Mouse (Mus musculus) mature B cell (primary cell): Measurements from ENCODE around the gene Gnas.

Experiments
- in situ Hi-C: fragments of 300-500 bp; cut with MboI; formaldehyde crosslinking; loops from 2 replicates; pipeline ENCODE4 v1.14.3; 2019

Gene Gnas

GRCm38 (mm10) chr2:174284011-174284410 lies at the start of gene Gnas:
TSS of gene Gnas (plus strand) at chr2:174284320.
- in situ Hi-C loops: loop anchor here (25.0 kb wide), 1 partner anchor 697 kb away; the partner anchor contains the start of gene Ankrd60

GRCm38 (mm10) chr2:174242431-174242830 lies 41.7 kb upstream of the Gnas start:
- in situ Hi-C loops: no loop called here

DNA sequence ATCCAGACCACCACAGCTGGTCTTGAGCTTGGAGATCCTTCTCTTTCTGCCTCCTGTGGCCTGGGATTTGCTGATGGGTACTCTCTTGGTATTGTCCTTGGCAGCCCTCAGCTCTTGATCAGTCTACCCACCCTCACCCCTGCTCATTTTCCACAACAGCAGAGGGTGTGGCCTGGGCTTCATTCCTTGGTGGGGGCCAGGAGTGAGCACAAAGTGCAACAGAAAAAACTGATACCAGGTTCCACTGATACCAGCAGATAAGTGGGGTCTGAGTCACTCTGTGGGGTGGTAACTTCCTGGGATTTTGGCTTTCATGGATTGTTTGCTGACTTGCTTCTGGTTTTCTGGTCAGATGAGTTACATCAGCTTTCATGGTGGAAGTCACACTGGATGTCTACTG lies 32.2 kb upstream of the Gnas start:
- in situ Hi-C loops: no loop called here

DNA sequence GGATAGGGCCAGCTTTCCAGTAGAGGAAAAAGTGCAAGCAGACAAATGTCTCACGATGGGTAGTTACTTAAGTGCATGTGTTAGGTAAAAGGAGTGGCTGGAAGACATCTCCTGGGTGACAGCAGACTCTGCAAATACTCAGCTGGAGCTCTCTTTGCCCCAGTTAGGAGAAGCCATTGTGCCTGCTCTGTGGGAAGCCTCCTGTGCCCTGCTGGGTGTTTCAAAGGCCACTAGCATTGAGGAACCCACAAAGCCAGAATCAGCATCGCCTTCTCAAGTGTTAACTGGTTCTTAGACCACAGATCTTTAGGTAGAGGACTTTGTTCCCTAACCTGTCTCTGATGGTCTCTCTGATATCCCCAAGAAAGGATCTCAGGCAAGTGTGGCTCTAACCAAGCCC lies 26.8 kb upstream of the Gnas start:
- in situ Hi-C loops: no loop called here

- in situ Hi-C loops: no loop called here
Measured at GRCm38 (mm10) chr2:174260004-174260403, 24.1 kb upstream of the Gnas start.

- in situ Hi-C loops: no loop called here
Measured at GRCm38 (mm10) chr2:174260908-174261800, 23.0 kb upstream of the Gnas start.

- in situ Hi-C loops: no loop called here
Measured at GRCm38 (mm10) chr2:174261801-174262200, 22.3 kb upstream of the Gnas start.

GRCm38 (mm10) chr2:174263110-174263815 lies 20.9 kb upstream of the Gnas start:
- in situ Hi-C loops: no loop called here

DNA sequence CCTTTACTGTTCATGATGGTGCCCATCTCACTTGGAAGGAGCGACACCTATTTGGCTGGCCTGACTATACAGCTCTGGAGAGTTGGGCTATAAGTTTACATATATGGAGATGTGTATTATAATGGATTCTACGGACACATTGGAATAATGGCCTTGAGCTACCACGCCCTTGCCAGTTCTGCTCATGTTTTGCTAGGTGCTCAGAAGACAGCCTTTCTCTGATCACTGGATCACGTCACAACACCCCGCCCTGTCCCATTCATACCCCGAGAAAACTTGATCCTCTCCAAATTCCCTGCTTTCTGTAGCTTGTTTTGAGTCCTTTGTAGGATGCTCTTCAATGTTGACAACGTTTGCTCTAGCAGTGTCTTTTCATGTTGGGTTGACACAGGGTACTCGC lies 19.9 kb upstream of the Gnas start:
- in situ Hi-C loops: no loop called here

- in situ Hi-C loops: no loop called here
Measured at GRCm38 (mm10) chr2:174270416-174270815, 13.7 kb upstream of the Gnas start.

- in situ Hi-C loops: no loop called here
Measured at GRCm38 (mm10) chr2:174271459-174271858, 12.7 kb upstream of the Gnas start.

DNA sequence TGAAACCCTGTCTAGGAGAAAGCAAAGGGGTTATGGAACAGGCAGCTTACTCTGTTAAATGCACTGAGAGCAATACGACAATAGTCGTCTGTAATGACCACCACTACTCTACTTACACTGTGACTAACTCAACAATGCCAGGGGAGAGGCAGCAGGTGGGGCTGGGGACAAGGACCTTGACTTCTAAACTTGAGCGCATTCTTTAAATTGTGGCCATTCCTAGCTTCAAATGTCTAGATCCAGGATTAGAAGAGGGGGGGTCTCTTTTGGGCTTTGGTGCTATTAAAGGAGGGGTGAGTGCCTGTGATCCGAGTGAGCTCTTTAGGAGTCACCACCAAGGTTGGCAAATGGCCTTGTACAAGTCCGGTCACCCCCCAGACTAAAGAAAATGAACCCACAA lies 11.0 kb upstream of the Gnas start:
- in situ Hi-C loops: no loop called here

DNA sequence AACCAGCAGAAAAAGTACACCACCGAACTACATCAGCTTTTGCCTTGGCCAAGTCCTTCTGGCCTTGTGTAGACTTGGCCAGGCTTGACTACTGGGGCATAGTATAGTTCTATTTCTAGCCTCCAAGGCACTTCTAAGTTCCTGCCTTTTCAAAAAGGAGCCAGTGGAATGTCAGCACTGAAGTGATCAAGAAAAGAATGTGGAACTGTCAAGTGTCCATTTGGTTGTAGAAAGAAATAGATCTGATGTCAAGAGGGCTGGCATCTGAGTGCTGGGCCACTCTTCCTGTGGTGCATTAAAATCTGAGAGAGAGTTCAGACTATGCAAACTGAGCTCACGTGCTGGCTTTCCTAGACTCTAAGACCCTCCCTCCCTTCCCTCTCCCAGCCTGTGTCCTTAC lies 10.2 kb upstream of the Gnas start:
- in situ Hi-C loops: no loop called here

DNA sequence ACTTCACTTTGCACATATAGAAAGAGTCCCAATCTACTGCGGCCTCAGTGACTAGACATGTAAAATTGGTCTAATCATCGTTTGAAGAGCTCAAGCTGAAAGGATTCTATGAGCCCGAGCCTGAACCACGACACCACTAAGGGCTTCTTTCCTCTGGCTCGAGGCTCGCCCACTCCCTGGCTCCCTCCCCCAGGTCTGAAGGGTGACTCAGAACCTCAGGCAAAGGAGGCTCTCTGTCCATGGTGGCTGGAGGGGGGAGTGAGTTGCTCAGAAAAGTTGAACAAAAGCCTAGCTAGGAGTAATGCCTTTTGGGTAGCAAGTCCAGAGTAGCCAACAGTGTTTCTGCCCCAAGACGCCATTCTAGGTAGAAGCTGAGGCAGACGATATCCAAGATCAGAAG lies 4.3 kb upstream of the Gnas start:
- in situ Hi-C loops: loop anchor here (25.0 kb wide), 1 partner anchor 692 kb away; the partner anchor contains the start of gene Ankrd60

DNA sequence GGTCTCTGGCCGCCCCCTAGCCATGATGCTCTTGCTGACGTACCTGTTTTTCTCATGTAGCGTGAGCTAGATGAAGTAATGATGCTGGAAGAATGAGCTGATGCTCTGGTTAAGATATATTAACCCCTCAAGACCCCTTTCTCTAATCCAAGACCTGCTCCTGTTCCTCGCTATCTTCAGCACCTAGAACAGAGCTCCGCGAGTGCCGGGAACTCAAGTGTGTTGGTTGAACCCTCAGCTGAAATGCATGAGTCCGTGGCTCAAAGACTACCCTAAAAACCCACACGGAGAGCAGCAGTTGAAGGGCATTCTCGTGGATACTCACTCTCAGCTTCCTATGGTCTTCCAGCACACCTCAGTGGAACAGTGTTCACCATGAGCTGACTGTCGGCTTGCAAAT lies 779 bp upstream of the Gnas start:
- in situ Hi-C loops: loop anchor here (25.0 kb wide), 1 partner anchor 696 kb away; the partner anchor contains the start of gene Ankrd60

GRCm38 (mm10) chr2:174284807-174285457 lies 812 bp downstream of the Gnas start:
- in situ Hi-C loops: loop anchor here (25.0 kb wide), 1 partner anchor 698 kb away; the partner anchor contains the start of gene Ankrd60

DNA sequence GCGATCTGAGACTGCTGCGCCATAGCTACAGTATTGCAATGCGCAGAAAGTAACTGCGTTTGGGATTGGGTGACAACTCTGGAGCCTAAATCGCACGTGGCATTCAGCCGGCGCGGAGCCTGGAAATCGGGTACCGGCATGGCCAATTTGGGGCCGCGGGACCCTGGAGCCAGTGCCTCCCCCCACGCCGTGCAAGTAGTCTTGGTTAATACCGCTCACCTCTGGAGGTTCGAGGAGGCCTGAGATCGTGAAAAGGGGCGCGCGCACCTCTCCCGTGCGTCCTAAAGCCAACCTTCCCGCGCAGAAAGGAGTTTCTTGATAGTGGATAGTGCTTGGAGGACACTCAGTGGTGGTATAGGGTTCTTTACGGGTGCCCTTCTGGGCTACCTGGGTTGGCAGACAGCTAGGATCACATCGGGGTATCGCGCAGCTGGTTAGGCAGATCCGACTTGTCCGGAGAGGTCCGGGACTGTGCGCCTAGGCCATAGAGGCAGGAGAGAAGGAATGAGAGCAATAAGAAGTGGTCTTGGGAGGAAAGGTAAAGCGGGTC lies 1.9 kb downstream of the Gnas start:
- in situ Hi-C loops: loop anchor here (25.0 kb wide), 1 partner anchor 699 kb away; the partner anchor contains the start of gene Ankrd60

GRCm38 (mm10) chr2:174287921-174288320 lies 3.8 kb downstream of the Gnas start:
- in situ Hi-C loops: loop anchor here (25.0 kb wide), 1 partner anchor 701 kb away; the partner anchor contains the start of gene Ankrd60

DNA sequence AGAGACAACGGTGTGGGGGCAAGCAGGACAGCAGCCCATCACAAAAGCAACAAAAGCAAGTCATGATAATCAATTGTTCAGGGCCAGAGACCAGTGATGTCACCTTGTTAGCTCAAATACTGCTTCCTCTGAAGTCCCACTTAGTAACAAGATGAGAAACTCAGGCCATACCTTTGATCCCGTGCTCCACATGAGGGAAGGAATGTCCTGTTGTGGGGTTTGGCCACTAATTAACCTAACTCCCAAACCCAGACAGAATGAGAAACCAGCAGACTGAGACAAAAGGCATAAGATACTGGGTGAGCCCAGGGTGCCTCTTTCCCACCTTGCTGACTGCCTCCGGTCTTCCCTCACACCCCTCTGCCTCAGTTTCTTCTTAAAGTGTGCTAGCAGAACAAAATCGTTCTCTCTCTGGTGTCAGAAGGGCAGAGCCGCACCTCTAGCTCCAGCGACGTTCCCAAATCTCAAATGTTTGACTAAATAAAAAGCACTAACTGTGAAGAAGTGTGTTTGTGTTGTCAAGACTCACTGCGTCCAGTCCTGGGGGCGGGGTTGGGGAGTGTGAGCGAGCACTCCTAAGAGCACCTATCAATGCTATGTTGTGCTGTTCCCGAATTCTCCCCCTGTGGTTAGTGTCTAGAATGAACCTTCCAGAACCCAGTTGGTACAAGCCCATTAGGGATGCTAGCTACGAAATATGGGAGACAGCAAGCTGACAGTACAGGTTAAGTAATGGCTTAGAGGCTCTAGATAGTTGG lies 4.7 kb downstream of the Gnas start:
- in situ Hi-C loops: loop anchor here (25.0 kb wide), 1 partner anchor 702 kb away; the partner anchor contains the start of gene Ankrd60

GRCm38 (mm10) chr2:174291029-174291661 lies 7.0 kb downstream of the Gnas start:
- in situ Hi-C loops: loop anchor here (25.0 kb wide), 1 partner anchor 704 kb away; the partner anchor contains the start of gene Ankrd60
